Mouse (Mus musculus) layer of hippocampus, adult 11-12 months (tissue): ENCODE measurements around the gene Dcn.
A peak's percentile ranks its signal among the peaks of the same experiment; 100 is the strongest.

Experiments used
- DNase-seq: peaks from one replicate; pipeline ENCODE4 v3.0.0; 2022; ENCODE audit warnings: low spot score

Dcn gene

GRCm38 (mm10) chr10:97479004-97479766, at the start of gene Dcn:
Dcn (plus strand) TSS chr10:97479609.
- DNase-seq, result no peak

GRCm38 (mm10) chr10:97436662-97437061, 42.7 kb upstream of the Dcn start:
- DNase-seq, result peak; percentile 21

GRCm38 (mm10) chr10:97442300-97442699, 37.1 kb upstream of the Dcn start:
- DNase-seq, result no peak

GRCm38 (mm10) chr10:97446486-97446885, 32.9 kb upstream of the Dcn start:
- DNase-seq, result no peak

- no peak for DNase-seq
These were observed 26.5 kb upstream of the Dcn start for GRCm38 (mm10) chr10:97452886-97453285.

GRCm38 (mm10) chr10:97453529-97453928, 25.9 kb upstream of the Dcn start:
- no peak for DNase-seq

- DNase-seq, result no peak
These were observed 22.4 kb upstream of the Dcn start for GRCm38 (mm10) chr10:97456993-97457392.

- DNase-seq, result no peak
These were observed 12.6 kb upstream of the Dcn start for GRCm38 (mm10) chr10:97466818-97467217.

- DNase-seq, result no peak
These were observed 9.8 kb upstream of the Dcn start for GRCm38 (mm10) chr10:97469411-97470140.

- DNase-seq, result no peak
These were observed 3.9 kb upstream of the Dcn start for GRCm38 (mm10) chr10:97475460-97475859.

- no peak for DNase-seq
These were observed 1.1 kb upstream of the Dcn start for GRCm38 (mm10) chr10:97478259-97478658.

- no peak for DNase-seq
These were observed 2.7 kb downstream of the Dcn start for GRCm38 (mm10) chr10:97482150-97482549.

- no peak for DNase-seq
These were observed 4.6 kb downstream of the Dcn start for GRCm38 (mm10) chr10:97484049-97484448.

GRCm38 (mm10) chr10:97485151-97485550, 5.7 kb downstream of the Dcn start:
- DNase-seq, result no peak

GRCm38 (mm10) chr10:97486085-97486484, 6.7 kb downstream of the Dcn start:
- DNase-seq, result no peak

GRCm38 (mm10) chr10:97487269-97487989, 8.0 kb downstream of the Dcn start:
- DNase-seq, result no peak

GRCm38 (mm10) chr10:97492367-97492980, 13.1 kb downstream of the Dcn start:
- DNase-seq, result no peak

- DNase-seq, result no peak
These were observed 18.2 kb downstream of the Dcn start for GRCm38 (mm10) chr10:97497646-97498045.

GRCm38 (mm10) chr10:97523366-97523765, 44.0 kb downstream of the Dcn start:
- no peak for DNase-seq

- DNase-seq, result no peak
These were observed 56.3 kb downstream of the Dcn start for GRCm38 (mm10) chr10:97535697-97536096.

GRCm38 (mm10) chr10:97536921-97537320, 57.5 kb downstream of the Dcn start:
- DNase-seq, result no peak

- DNase-seq, result no peak
These were observed 58.8 kb downstream of the Dcn start for GRCm38 (mm10) chr10:97538202-97538601.
